Mouse (Mus musculus) intestine, embryonic 16.5 days (tissue): ENCODE data around the gene Rprml. TPM values are rescaled to one million over a fixed set of nuclear protein-coding genes. Genes with fewer than 3 reads are reported as not detected.
"Not testable (repeated sequence)": the region's sequence is repeated elsewhere in the genome, so short reads cannot be mapped to it uniquely, and the experiment has no call there.

Experiments used
- ATAC-seq: fragments of 200-750 bp; cut with Nextera tagmentation; 2 replicates; pipeline ENCODE4 v1.8.0; 2017; ENCODE audit warnings: moderate TSS enrichment, moderate library complexity
- H3K27ac ChIP-seq: fragments of 300-500 bp; sonication (generic); 2 replicates; pipeline ENCODE4 v1.5.1; 2014; ENCODE audit warnings: mild to moderate bottlenecking, low read length
- H3K27me3 ChIP-seq: fragments of 300-500 bp; sonication (generic); replicated peaks from 2 replicates; pipeline ENCODE4 v1.6.1; 2014; ENCODE audit warnings: low read length, control low read depth, mixed read lengths; ENCODE audit not compliant: control insufficient read depth, insufficient read depth
- H3K36me3 ChIP-seq: fragments of 300-500 bp; sonication (generic); 2 replicates; pipeline ENCODE4 v1.6.1; 2014; ENCODE audit warnings: low read length, control low read depth; ENCODE audit not compliant: control insufficient read depth, insufficient read depth
- H3K4me1 ChIP-seq: fragments of 300-500 bp; sonication (generic); 2 replicates; pipeline ENCODE4 v1.6.1; 2014; ENCODE audit warnings: low read length, control low read depth, mixed read lengths; ENCODE audit not compliant: control insufficient read depth, insufficient read depth
- H3K4me2 ChIP-seq: fragments of 300-500 bp; sonication (generic); 2 replicates; pipeline ENCODE4 v1.6.1; 2014; ENCODE audit warnings: low read depth, low read length, control low read depth
- H3K4me3 ChIP-seq: fragments of 300-500 bp; sonication (generic); 2 replicates; pipeline ENCODE4 v1.5.1; 2014; ENCODE audit warnings: mild to moderate bottlenecking, low read length
- H3K9ac ChIP-seq: fragments of 300-500 bp; sonication (generic); 2 replicates; pipeline ENCODE4 v1.6.1; 2014; ENCODE audit warnings: low read depth, low read length
- H3K9me3 ChIP-seq: fragments of 300-500 bp; sonication (generic); 2 replicates; pipeline ENCODE4 v1.6.1; 2016; ENCODE audit warnings: low read length, control low read depth; ENCODE audit not compliant: control insufficient read depth
- WGBS: fragments of 180-500 bp; shearing (Covaris S2); extraction: QIAGEN DNeasy Blood & Tissue Kit; methylation state at CpG from one replicate; pipeline ENCODE4 v1.1.7; 2014; 5-methylcytosine and 5-hydroxymethylcytosine counted together
- polyA plus RNA-seq: library from polyadenylated mRNA; unstranded; fragments of >200 nt; fragmentation: Nextera tagmentation; extraction: Ambion mirVana; gene quantifications from 2 replicates; pipeline ENCODE4 v1.2.1, GENCODE M21; 2015

Gene Rprml
- polyA plus RNA-seq, 1 experiment from 2014 or later: 0.44 TPM

DNA sequence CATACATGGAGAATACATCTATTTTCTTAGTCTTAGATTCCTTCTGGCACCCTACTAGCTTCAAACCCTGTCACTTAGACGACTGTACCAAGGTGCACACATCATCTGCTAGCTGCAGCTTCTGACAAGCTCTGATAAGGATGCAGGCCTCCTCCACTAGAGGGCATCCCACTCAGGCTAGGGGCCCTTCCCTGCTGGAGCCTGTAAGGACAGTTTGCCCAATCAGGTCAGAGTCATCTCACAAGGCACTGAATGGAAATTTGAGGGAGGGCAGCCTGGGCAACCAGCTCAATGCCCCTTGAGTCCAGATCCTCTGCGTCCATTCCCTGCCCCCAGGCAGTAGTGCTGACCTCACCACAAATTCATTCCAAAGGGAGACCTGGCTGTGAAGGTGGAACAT is 27.7 kb downstream of the Rprml start:
- H3K27me3 ChIP-seq, H3K4me3 ChIP-seq, ATAC-seq, H3K9ac ChIP-seq, H3K4me1 ChIP-seq, H3K9me3 ChIP-seq, H3K27ac ChIP-seq, H3K36me3 ChIP-seq, H3K4me2 ChIP-seq: not testable (repeated sequence)
- 31% methylated on average over 2 of the region's 2 CpGs for WGBS

DNA sequence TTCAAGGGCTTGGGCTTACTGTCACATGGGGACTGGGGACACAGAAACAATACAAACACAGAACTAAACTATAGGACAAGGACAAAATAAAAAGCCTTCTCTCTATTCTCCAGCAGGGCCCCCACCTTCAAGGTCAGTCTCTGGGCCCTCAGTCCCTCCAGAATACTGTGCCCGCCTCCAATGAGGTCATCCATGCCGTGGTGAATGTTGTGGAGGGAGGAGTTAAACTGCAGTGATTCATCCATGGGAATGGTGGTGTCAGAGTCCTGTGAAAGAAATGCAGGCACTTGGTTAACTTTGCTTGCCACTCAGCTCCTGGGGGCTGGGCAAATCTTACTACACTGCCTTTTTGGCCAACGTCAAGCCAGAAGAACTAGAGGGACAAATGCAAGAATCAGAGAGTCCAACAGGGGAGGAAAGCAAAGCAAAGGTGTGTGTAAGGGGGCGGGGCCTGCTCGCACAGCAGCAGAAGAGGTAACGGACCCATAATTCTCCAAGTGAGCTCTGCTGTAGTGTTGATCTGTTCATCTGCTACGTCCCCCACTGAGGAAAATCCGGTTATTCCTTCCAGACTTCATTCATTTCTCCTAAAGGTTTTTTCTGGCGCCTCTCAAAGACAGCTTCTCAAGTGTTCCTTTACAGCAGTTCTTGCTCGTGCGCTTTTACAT is 34.4 kb downstream of the Rprml start:
- WGBS: 68% methylated on average over 11 of the region's 11 CpGs
- Histone ChIP-seq H3K27me3 (no peaks in the 10 kb centered on the region), H3K27ac (no peak overlapping the region), H3K4me2 (no peak overlapping the region), H3K4me1 (0 out of 2 replicates have a peak, but pooled peaks cover 3% of the 10 kb centered on the region), H3K4me3 (no peak overlapping the region), H3K36me3 (peaks cover 12% of the 10 kb centered on the region; the same call in 1 of the 2 replicates), H3K9ac (no peak overlapping the region), H3K9me3 (no peaks in the 10 kb centered on the region)
- ATAC-seq: peak; percentile 86

DNA sequence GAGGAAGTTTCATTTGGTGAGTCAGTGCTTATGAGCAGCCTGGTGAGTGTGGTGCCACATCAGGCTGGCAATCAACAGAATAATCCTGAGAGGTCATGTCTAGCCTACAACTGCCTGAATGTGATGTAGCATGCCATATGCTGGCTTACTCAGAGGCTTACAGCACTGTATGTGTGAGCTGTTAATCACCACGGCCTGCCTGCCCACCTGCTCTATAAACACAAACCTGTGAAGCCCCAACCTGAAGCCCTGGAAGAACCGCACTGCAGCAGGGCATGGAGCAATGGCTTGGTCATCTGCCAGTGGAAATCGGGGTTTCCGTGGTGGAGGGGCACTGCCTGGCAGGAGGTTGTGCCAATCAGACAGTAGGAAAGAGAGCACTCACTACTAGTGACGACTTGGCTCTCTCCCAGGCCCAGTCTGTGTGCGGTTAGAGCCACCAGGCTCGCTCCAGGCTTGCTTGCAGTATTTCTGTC is 35.9 kb downstream of the Rprml start:
- Histone ChIP-seq H3K9me3 (no peaks in the 10 kb centered on the region), H3K36me3 (peaks cover 9% of the 10 kb centered on the region; the same call in 1 of the 2 replicates), H3K27ac (no peak overlapping the region), H3K9ac (no peak overlapping the region), H3K4me3 (no peak overlapping the region), H3K27me3 (no peaks in the 10 kb centered on the region), H3K4me1 (peaks cover 7% of the 10 kb centered on the region; the same call in 1 of the 2 replicates), H3K4me2 (no peak overlapping the region)
- WGBS: 82% methylated on average over 7 of the region's 7 CpGs
- ATAC-seq: no peak

DNA sequence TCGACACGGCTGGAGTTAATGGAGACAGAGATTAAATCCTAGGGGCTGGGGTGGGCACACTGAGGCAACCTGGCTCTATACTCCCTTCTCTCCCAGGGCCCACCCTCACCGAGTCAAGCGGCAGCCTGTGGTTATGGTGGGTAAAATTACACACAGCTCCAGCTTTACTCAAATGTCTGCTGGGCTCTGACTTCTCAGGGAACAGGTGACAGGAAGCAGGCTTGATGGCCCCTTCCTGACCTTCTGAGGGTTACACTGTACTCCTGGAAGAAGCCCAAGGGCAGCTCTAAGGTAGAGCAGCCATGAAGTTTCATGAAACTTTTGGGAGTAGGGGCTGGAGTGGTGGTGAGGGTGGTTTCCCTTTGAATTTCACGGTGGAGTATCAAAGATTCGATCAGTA is 37.3 kb downstream of the Rprml start:
- peaks cover 9% of the 10 kb centered on the region; the same call in 1 of the 2 replicates for H3K36me3 ChIP-seq

DNA sequence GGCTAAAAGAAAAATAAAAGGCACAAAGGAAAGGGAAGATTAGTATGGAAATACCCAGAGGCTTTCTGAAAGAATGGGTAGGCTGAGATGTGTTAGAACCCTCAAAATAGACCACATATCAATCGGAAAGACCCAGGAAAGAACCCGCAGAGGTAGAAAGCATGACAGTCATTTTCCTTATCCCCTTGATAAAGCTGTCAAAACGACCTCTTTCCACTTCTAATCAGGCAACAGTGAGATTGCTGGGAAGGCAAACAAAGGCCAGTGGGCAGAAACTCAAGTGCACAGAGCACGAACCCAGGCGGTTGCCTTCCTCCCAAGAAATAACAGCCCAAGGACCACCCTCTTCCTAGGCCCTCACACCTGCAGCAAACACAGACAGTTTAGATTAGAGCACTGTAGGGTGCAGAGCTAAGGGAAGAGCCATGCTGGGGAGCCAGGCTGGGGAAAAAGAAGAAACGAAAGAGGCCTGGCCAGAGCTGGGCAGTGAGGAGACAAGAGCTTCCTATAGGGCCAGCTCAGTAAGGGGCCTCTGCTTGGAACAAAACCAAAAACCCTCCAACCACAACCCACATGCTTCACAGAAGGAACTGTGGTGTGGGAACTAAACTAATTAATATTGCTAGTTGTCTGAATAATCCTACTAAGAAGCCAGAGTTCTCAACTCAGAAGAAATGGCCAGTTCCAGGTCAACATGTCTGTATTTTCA is 39.1 kb downstream of the Rprml start:
- Histone ChIP-seq H3K27ac (no peak overlapping the region), H3K9me3 (no peaks in the 10 kb centered on the region), H3K4me3 (no peak overlapping the region), H3K9ac (no peak overlapping the region), H3K4me1 (peaks cover 7% of the 10 kb centered on the region; the same call in 1 of the 2 replicates), H3K36me3 (peaks cover 6% of the 10 kb centered on the region; the same call in 1 of the 2 replicates), H3K4me2 (no peak overlapping the region), H3K27me3 (no peaks in the 10 kb centered on the region)
- WGBS: 61% methylated on average over 6 of the region's 6 CpGs
- ATAC-seq: no peak

More for the DNA sequence above, 37.3 kb downstream of the Rprml start:
- no peak for ATAC-seq
- no peak overlapping the region for H3K27ac ChIP-seq
- 88% methylated on average over 6 of the region's 6 CpGs for WGBS
- H3K27me3 ChIP-seq: no peaks in the 10 kb centered on the region
- H3K4me2 ChIP-seq: no peak overlapping the region
- no peak overlapping the region for H3K9ac ChIP-seq
- H3K4me3 ChIP-seq: no peak overlapping the region
- H3K9me3 ChIP-seq: no peaks in the 10 kb centered on the region
- peaks cover 10% of the 10 kb centered on the region; the same call in 1 of the 2 replicates for H3K4me1 ChIP-seq

DNA sequence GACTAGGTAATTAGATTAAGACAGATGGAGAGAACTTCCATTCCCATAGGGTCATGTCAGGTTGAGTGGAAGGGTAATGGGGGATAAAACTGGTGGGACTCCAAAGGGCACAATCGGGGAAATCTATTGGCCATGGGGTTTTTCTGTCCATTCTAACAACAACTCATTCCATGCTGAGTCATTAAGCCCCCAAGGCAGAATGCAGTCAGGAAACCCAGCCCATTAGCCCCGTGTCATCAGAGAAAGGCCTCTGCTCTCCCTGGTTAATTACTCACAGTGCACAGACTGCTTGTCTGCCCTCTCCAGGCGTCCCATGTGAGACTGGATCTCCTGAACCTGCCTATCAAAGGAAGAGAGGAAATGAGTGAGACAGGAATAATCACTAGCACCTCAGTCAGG is 39.6 kb downstream of the Rprml start:
- Histone ChIP-seq H3K36me3 (peaks cover 6% of the 10 kb centered on the region; the same call in 1 of the 2 replicates), H3K27ac (no peak overlapping the region)
- no peak for ATAC-seq

DNA sequence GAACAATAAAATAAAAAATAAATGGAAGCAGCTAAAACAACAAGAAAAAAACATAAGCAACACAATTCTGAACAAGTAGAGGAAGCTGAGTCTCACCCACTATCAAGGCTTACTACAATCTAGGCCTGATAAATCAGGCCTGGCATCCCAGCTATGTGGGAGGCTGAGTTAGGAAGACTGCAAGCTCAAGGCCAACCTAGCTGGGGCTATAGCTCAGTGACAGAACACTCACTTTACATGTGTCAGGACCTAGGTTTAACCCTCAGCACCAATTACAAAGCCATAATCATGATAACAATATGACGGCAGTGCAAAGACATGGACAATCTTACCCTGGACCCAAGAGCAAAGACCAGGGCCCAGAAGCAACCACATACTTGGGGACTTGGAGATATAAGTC is 41.7 kb downstream of the Rprml start:
- H3K36me3 ChIP-seq: peaks cover 4% of the 10 kb centered on the region; the same call in 1 of the 2 replicates
- H3K4me2 ChIP-seq: no peak overlapping the region
- H3K9ac ChIP-seq: no peak overlapping the region
- 74% methylated on average over 1 of the region's 1 CpGs for WGBS
- no peaks in the 10 kb centered on the region for H3K9me3 ChIP-seq
- H3K27ac ChIP-seq: no peak overlapping the region
- no peak overlapping the region for H3K4me3 ChIP-seq
- peaks cover 7% of the 10 kb centered on the region; the same call in 1 of the 2 replicates for H3K4me1 ChIP-seq
- no peaks in the 10 kb centered on the region for H3K27me3 ChIP-seq
- ATAC-seq: 0 out of 2 replicates have a peak, but pooled peaks have one; percentile 40

More for the DNA sequence above, 39.6 kb downstream of the Rprml start:
- H3K27me3 ChIP-seq: no peaks in the 10 kb centered on the region
- WGBS: 34% methylated on average over 3 of the region's 3 CpGs
- H3K4me1 ChIP-seq: peaks cover 7% of the 10 kb centered on the region; the same call in 1 of the 2 replicates
- H3K4me2 ChIP-seq: no peak overlapping the region
- no peak overlapping the region for H3K9ac ChIP-seq
- no peaks in the 10 kb centered on the region for H3K9me3 ChIP-seq
- no peak overlapping the region for H3K4me3 ChIP-seq

DNA sequence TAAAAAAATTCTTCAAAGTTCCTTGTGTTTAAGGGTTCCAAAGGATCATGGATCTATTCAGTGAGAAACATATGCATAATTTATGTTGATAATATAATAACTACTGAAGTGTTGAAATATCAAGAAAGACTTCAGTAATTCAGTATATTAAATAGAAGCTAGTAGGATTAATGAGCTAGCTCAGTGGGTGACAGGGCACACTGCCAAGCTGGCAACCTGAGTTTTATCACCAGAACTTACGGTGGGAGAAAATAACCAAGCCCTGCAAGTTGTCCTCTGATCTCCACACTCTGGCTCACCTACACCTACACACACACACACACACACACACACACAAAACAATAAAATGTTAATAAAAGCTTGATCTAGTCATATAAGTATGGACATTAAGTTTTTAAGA is 43.9 kb downstream of the Rprml start:
- ATAC-seq: no peak
- no peaks in the 10 kb centered on the region for H3K9me3 ChIP-seq
- H3K36me3 ChIP-seq: no peaks in the 10 kb centered on the region
- H3K9ac ChIP-seq: no peak overlapping the region
- no peaks in the 10 kb centered on the region for H3K27me3 ChIP-seq
- WGBS: 65% methylated on average over 1 of the region's 1 CpGs
- H3K27ac ChIP-seq: no peak overlapping the region
- H3K4me3 ChIP-seq: no peak overlapping the region
- H3K4me2 ChIP-seq: no peak overlapping the region
- peaks cover 11% of the 10 kb centered on the region; the same call in 1 of the 2 replicates for H3K4me1 ChIP-seq

DNA sequence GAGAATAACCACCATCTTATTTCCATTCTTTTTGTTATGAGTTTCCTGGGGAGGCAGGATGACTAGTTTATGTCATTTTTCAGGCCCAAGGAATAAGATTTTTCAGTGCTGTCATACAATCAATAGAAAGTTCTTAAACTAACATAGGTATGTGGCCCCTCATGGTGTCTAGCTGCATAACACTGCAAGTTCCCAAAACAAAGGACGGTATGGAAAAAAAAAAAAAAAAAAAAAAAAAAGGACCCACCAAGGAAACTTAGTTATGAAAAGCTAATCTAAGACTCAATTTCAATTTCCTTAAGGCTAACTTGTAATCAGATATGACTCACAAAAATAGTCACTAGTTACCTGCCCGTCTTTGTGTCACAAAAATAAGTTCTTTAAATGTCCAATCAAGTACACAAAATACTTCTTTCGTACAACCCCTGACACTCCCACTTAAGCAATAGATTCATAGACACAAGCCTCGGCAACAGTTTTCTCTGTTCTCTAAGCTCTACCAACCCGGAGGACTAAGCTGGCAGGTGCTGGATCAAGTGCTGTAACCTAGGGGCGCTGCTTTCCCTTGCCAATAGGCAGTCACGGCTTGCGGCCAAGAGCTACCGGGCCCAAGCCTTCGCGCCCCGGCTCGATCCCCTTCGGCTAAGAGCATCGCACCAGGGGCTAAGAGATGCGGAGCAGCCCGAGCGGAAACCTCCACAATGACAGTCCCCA is 47.6 kb downstream of the Rprml start:
- H3K36me3 ChIP-seq: no peaks in the 10 kb centered on the region
- peaks cover 8% of the 10 kb centered on the region; the same call in 1 of the 2 replicates for H3K4me1 ChIP-seq
- peak; percentile 67; the same call in 1 of the 2 replicates for ATAC-seq
- peak overlapping the region; percentile 64 for H3K4me2 ChIP-seq
- H3K9ac ChIP-seq: peak overlapping the region; percentile 94
- H3K4me3 ChIP-seq: peak overlapping the region; percentile 97
- H3K27me3 ChIP-seq: no peaks in the 10 kb centered on the region
- H3K9me3 ChIP-seq: no peaks in the 10 kb centered on the region
- peak overlapping the region; percentile 98 for H3K27ac ChIP-seq
- under 1% methylated on average over 18 of the region's 18 CpGs for WGBS
